Mouse (Mus musculus): ENCODE measurements around the gene Lpin2. TPM values are rescaled to one million over a fixed set of nuclear protein-coding genes. Genes with fewer than 3 reads are reported as not detected.

The Lpin2 gene
- polyA plus RNA-seq, 1 experiment from 2014 or later: 65.8 TPM

GRCm38 (mm10) chr17:71209936-71210335 is 27.6 kb downstream of the Lpin2 start:
- Histone ChIP-seq H3K36me3 (ENCODE audit: insufficient read depth, low read length) (no peaks in the 10 kb centered on the region), H3K9ac (replicated peaks; ENCODE audit: low read depth) (no peak overlapping the region), H3K4me1 (ENCODE audit: insufficient read depth, low read depth, low read length) (no peaks in the 10 kb centered on the region; the same call in 1 of the 2 replicates), H3K9me3 (ENCODE audit: low read length) (no peaks in the 10 kb centered on the region), H3K27me3 (replicated peaks; ENCODE audit: insufficient read depth, low read length) (no peaks in the 10 kb centered on the region), H3K4me2 (replicated peaks; ENCODE audit: low read depth, low read length) (no peak overlapping the region), H3K4me3 (ENCODE audit: low read depth, low read length) (no peak overlapping the region), H3K27ac (ENCODE audit: low read length) (no peak overlapping the region)
- TF ChIP-seq EP300 (IDR thresholded peaks at IDR 0.05) (no peak), CTCF (IDR thresholded peaks at IDR 0.05) (no peak)
- 49% methylated on average over 3 of the region's 3 CpGs for WGBS
- ATAC-seq (no peak), DNase-seq (ENCODE audit: low spot score) (no peak)

GRCm38 (mm10) chr17:71211962-71212646 is 29.7 kb downstream of the Lpin2 start:
- Histone ChIP-seq H3K4me1 (ENCODE audit: insufficient read depth, low read depth, low read length) (no peaks in the 10 kb centered on the region; the same call in 1 of the 2 replicates), H3K4me2 (replicated peaks; ENCODE audit: low read depth, low read length) (no peak overlapping the region), H3K27ac (ENCODE audit: low read length) (no peak overlapping the region), H3K4me3 (ENCODE audit: low read depth, low read length) (no peak overlapping the region), H3K27me3 (replicated peaks; ENCODE audit: insufficient read depth, low read length) (no peaks in the 10 kb centered on the region), H3K9me3 (ENCODE audit: low read length) (no peaks in the 10 kb centered on the region), H3K9ac (replicated peaks; ENCODE audit: low read depth) (no peak overlapping the region), H3K36me3 (ENCODE audit: insufficient read depth, low read length) (no peaks in the 10 kb centered on the region)
- DNase-seq (ENCODE audit: low spot score) (no peak), ATAC-seq (no peak)
- WGBS: 66% methylated on average over 6 of the region's 6 CpGs
- TF ChIP-seq CTCF (IDR thresholded peaks at IDR 0.05) (no peak), EP300 (IDR thresholded peaks at IDR 0.05) (no peak)

- no peaks in the 10 kb centered on the region for H3K9me3 ChIP-seq (ENCODE audit: low read length)
- H3K9ac ChIP-seq (replicated peaks; ENCODE audit: low read depth): no peak overlapping the region
- TF ChIP-seq EP300 (IDR thresholded peaks at IDR 0.05) (no peak), CTCF (IDR thresholded peaks at IDR 0.05) (no peak)
- H3K4me2 ChIP-seq (replicated peaks; ENCODE audit: low read depth, low read length): no peak overlapping the region
- H3K36me3 ChIP-seq (ENCODE audit: insufficient read depth, low read length): no peaks in the 10 kb centered on the region
- H3K4me1 ChIP-seq (ENCODE audit: insufficient read depth, low read depth, low read length): no peaks in the 10 kb centered on the region; the same call in 1 of the 2 replicates
- WGBS: 53% methylated on average over 1 of the region's 1 CpGs
- DNase-seq (ENCODE audit: low spot score) (no peak), ATAC-seq (no peak)
- no peaks in the 10 kb centered on the region for H3K27me3 ChIP-seq (replicated peaks; ENCODE audit: insufficient read depth, low read length)
- H3K27ac ChIP-seq (ENCODE audit: low read length): no peak overlapping the region
- H3K4me3 ChIP-seq (ENCODE audit: low read depth, low read length): no peak overlapping the region
Observed at GRCm38 (mm10) chr17:71213666-71214065, 31.3 kb downstream of the Lpin2 start.

- ATAC-seq (no peak), DNase-seq (ENCODE audit: low spot score) (no peak)
- Histone ChIP-seq H3K9me3 (ENCODE audit: low read length) (no peaks in the 10 kb centered on the region), H3K4me2 (replicated peaks; ENCODE audit: low read depth, low read length) (no peak overlapping the region), H3K27ac (ENCODE audit: low read length) (no peak overlapping the region), H3K9ac (replicated peaks; ENCODE audit: low read depth) (no peak overlapping the region), H3K27me3 (replicated peaks; ENCODE audit: insufficient read depth, low read length) (no peaks in the 10 kb centered on the region), H3K4me1 (ENCODE audit: insufficient read depth, low read depth, low read length) (peaks cover 3% of the 10 kb centered on the region; the same call in 1 of the 2 replicates), H3K4me3 (ENCODE audit: low read depth, low read length) (no peak overlapping the region), H3K36me3 (ENCODE audit: insufficient read depth, low read length) (no peaks in the 10 kb centered on the region)
- no peak for TF ChIP-seq EP300 (IDR thresholded peaks at IDR 0.05)
- no peak for TF ChIP-seq CTCF (IDR thresholded peaks at IDR 0.05)
- 70% methylated on average over 17 of the region's 17 CpGs for WGBS
Observed at GRCm38 (mm10) chr17:71214514-71215240, 32.3 kb downstream of the Lpin2 start.

GRCm38 (mm10) chr17:71215241-71215839 is 33.0 kb downstream of the Lpin2 start:
- Histone ChIP-seq H3K27me3 (replicated peaks; ENCODE audit: insufficient read depth, low read length) (no peaks in the 10 kb centered on the region), H3K4me2 (replicated peaks; ENCODE audit: low read depth, low read length) (no peak overlapping the region), H3K4me1 (ENCODE audit: insufficient read depth, low read depth, low read length) (peaks cover 4% of the 10 kb centered on the region; the same call in 1 of the 2 replicates), H3K9me3 (ENCODE audit: low read length) (no peaks in the 10 kb centered on the region), H3K4me3 (ENCODE audit: low read depth, low read length) (no peak overlapping the region), H3K36me3 (ENCODE audit: insufficient read depth, low read length) (no peaks in the 10 kb centered on the region), H3K9ac (replicated peaks; ENCODE audit: low read depth) (no peak overlapping the region), H3K27ac (ENCODE audit: low read length) (no peak overlapping the region)
- 54% methylated on average over 2 of the region's 2 CpGs for WGBS
- ATAC-seq (no peak), DNase-seq (ENCODE audit: low spot score) (no peak)
- no peak for TF ChIP-seq EP300 (IDR thresholded peaks at IDR 0.05)
- TF ChIP-seq CTCF (IDR thresholded peaks at IDR 0.05): no peak

- H3K4me3 ChIP-seq (ENCODE audit: low read depth, low read length): no peak overlapping the region
- no peak overlapping the region for H3K27ac ChIP-seq (ENCODE audit: low read length)
- no peaks in the 10 kb centered on the region for H3K9me3 ChIP-seq (ENCODE audit: low read length)
- H3K36me3 ChIP-seq (ENCODE audit: insufficient read depth, low read length): no peaks in the 10 kb centered on the region
- no peak for ATAC-seq
- DNase-seq (ENCODE audit: low spot score): no peak
- no peak for TF ChIP-seq EP300 (IDR thresholded peaks at IDR 0.05)
- TF ChIP-seq CTCF (IDR thresholded peaks at IDR 0.05): no peak
- no peak overlapping the region for H3K9ac ChIP-seq (replicated peaks; ENCODE audit: low read depth)
- H3K27me3 ChIP-seq (replicated peaks; ENCODE audit: insufficient read depth, low read length): no peaks in the 10 kb centered on the region
- WGBS: 97% methylated on average over 2 of the region's 2 CpGs
- H3K4me2 ChIP-seq (replicated peaks; ENCODE audit: low read depth, low read length): no peak overlapping the region
- H3K4me1 ChIP-seq (ENCODE audit: insufficient read depth, low read depth, low read length): peaks cover 4% of the 10 kb centered on the region; the same call in 1 of the 2 replicates
Observed at GRCm38 (mm10) chr17:71216263-71216662, 33.9 kb downstream of the Lpin2 start.

Measured in lung, postnatal 0 days (tissue).